Mouse (Mus musculus) bone marrow macrophage, adult 2 months (primary cell): ENCODE measurements around the gene Ubxn1.

Source experiments
- CTCF ChIP-seq: IDR thresholded peaks from 2 replicates; pipeline ENCODE4 v1.5.1; 2012; ENCODE audit warnings: low read depth, mild to moderate bottlenecking, low read length, moderate library complexity
- POLR2A ChIP-seq: IDR thresholded peaks from 2 replicates; pipeline ENCODE4 v1.6.1; 2012; ENCODE audit warnings: mild to moderate bottlenecking, low read depth, low read length, borderline replicate concordance

- TF ChIP-seq CTCF = no peak
- no peak for TF ChIP-seq POLR2A
Measured at GRCm38 (mm10) chr19:8838041-8838730, 33.1 kb upstream of the Ubxn1 start.
